Comparison of ENCODE assay signal across 12 mouse cellular contexts in genomic region chr1:89962092-89962491, GRCm38 (mm10). TPM values are rescaled to one million over a fixed set of nuclear protein-coding genes. Genes with fewer than 3 reads are reported as not detected.
DNase-seq lines count a peak whose midpoint lies in the region; ATAC-seq and TF ChIP-seq lines count a peak whose summit lies in the region.
"Had no signal": no experiment of that assay in that cellular context is flagged by ENCODE, and none has a peak within 500 bp of the region (broad histone marks: within the 10 kb centered on the region; RNA-seq: fewer than 3 reads in every experiment).

No protein-coding gene starts in this region.

- peak overlapping the region; percentile 32; the same call in 1 of the 2 replicates for H3K4me2 ChIP-seq in midbrain, embryonic 13.5 days (replicated peaks)
- H3K4me2 ChIP-seq: heart, embryonic 13.5 days had no signal

- no peaks in the 10 kb centered on the region for H3K9me3 ChIP-seq in hindbrain, embryonic 10.5 days
- H3K9me3 ChIP-seq in midbrain, embryonic 13.5 days = no peaks in the 10 kb centered on the region
- H3K9me3 ChIP-seq: heart, embryonic 13.5 days had no signal

- no peak overlapping the region; the same call in 1 of the 2 replicates for H3K9ac ChIP-seq in midbrain, embryonic 13.5 days (replicated peaks)
- H3K9ac ChIP-seq: heart, embryonic 13.5 days had no signal

- no peaks in the 10 kb centered on the region for H3K36me3 ChIP-seq in hindbrain, embryonic 10.5 days
- H3K36me3 ChIP-seq in midbrain, embryonic 13.5 days = no peaks in the 10 kb centered on the region
- H3K36me3 ChIP-seq in thymus, adult 2 months (ENCODE audit: control insufficient read depth, insufficient read depth, low read length) = no peaks in the 10 kb centered on the region
- H3K36me3 ChIP-seq: heart, embryonic 13.5 days had no signal

- peaks cover 38% of the 10 kb centered on the region for H3K4me1 ChIP-seq in hindbrain, embryonic 10.5 days (replicated peaks)
- H3K4me1 ChIP-seq in midbrain, embryonic 13.5 days (replicated peaks) = peaks cover 21% of the 10 kb centered on the region
- no peaks in the 10 kb centered on the region for H3K4me1 ChIP-seq in thymus, adult 2 months (replicated peaks; ENCODE audit: control insufficient read depth, insufficient read depth, low read length)

- no peak for TF ChIP-seq POLR2A in thymus, adult 2 months (IDR thresholded peaks at IDR 0.05; ENCODE audit: control insufficient read depth, extremely low read depth, insufficient read depth, low read length, poor library complexity)

- DNase-seq in ZHBTc4 (ENCODE audit: low read depth, low spot score) = peak; percentile 47
- peak; percentile 40 for DNase-seq in embryo, embryonic 10.5 days (ENCODE audit: low spot score)
- no peak for DNase-seq in hindbrain, embryonic 10.5 days (ENCODE audit: low spot score)
- no peak for DNase-seq in left cerebral cortex, adult 2 months (ENCODE audit: extremely low spot score in 1 of 2, low spot score in 2 of 2)
- DNase-seq in adrenal gland, postnatal 36 days = no peak
- DNase-seq in thymus, adult 2 months = no peak
- DNase-seq: cerebellum, adult 11 months; kidney, postnatal 14 days had no signal

- peak overlapping the region; percentile 34 for H3K4me3 ChIP-seq in hindbrain, embryonic 10.5 days
- H3K4me3 ChIP-seq in midbrain, embryonic 13.5 days (replicated peaks) = no peak overlapping the region
- H3K4me3 ChIP-seq in left cerebral cortex, adult 2 months = no peak overlapping the region
- H3K4me3 ChIP-seq in thymus, adult 2 months (ENCODE audit: control insufficient read depth, insufficient read depth, low read length) = no peak overlapping the region
- H3K4me3 ChIP-seq: heart, embryonic 13.5 days had no signal

- peak overlapping the region; percentile 17; the same call in 1 of the 2 replicates for H3K27ac ChIP-seq in hindbrain, embryonic 10.5 days
- H3K27ac ChIP-seq in midbrain, embryonic 13.5 days = no peak overlapping the region
- no peak overlapping the region for H3K27ac ChIP-seq in left cerebral cortex, adult 2 months
- no peak overlapping the region for H3K27ac ChIP-seq in thymus, adult 2 months (ENCODE audit: control insufficient read depth, insufficient read depth, low read length)
- H3K27ac ChIP-seq: heart, embryonic 13.5 days had no signal

- intact Hi-C loops in left cerebral cortex, adult 2 months (cut with DNase I) = no loop called here

- H3K27me3 ChIP-seq in hindbrain, embryonic 10.5 days (ENCODE audit: insufficient read depth, poor library complexity, severe bottlenecking) = peaks cover 74% of the 10 kb centered on the region
- peaks cover 62% of the 10 kb centered on the region for H3K27me3 ChIP-seq in midbrain, embryonic 13.5 days
- H3K27me3 ChIP-seq in thymus, adult 2 months (ENCODE audit: control insufficient read depth, insufficient read depth, low read length) = no peaks in the 10 kb centered on the region

- WGBS in hindbrain, embryonic 10.5 days = 10% methylated on average over 13 of the region's 13 CpGs
- 7% methylated on average over 13 of the region's 13 CpGs for WGBS in midbrain, embryonic 13.5 days
- WGBS in thymus, adult 2 months = 51% methylated on average over 13 of the region's 13 CpGs

- TF ChIP-seq CTCF in left cerebral cortex, adult 2 months (IDR thresholded peaks at IDR 0.05) = no peak
- TF ChIP-seq CTCF in thymus, adult 2 months (IDR thresholded peaks at IDR 0.05; ENCODE audit: borderline replicate concordance, control insufficient read depth, extremely low read depth, insufficient read depth, low read length, poor library complexity) = no peak

- peak; percentile 57 for ATAC-seq in midbrain, embryonic 13.5 days

RNA-seq across cellular contexts. Expression of gene Gbx2, which starts 31.1 kb away (rescaled TPM):
- 27.2 and 41.2 TPM in 2 replicates for polyA plus RNA-seq in hindbrain, embryonic 10.5 days (2016; fragmentation: Nextera tagmentation; extraction: Ambion mirVana)
- polyA plus RNA-seq in midbrain, embryonic 13.5 days (2015; fragmentation: Nextera tagmentation; extraction: Ambion mirVana) = 33.3 and 72.3 TPM in 2 replicates
- under 1 TPM; 0.25 to 0.56 TPM for total RNA-seq in left cerebral cortex, adult 2 months (2021)
- not detected for total RNA-seq in adrenal gland, postnatal 36 days (2021)
- 0.13 and 0.18 TPM in 2 replicates for polyA plus RNA-seq in thymus, adult 2 months (2012; rRNA removed)
- polyA plus RNA-seq: lung, embryonic 16.5 days had no signal

RNA-seq across cellular contexts. Expression of gene Asb18, which starts 52.4 kb away (rescaled TPM):
- 0.09 and 0.22 TPM in 2 replicates for polyA plus RNA-seq in hindbrain, embryonic 10.5 days (2016; fragmentation: Nextera tagmentation; extraction: Ambion mirVana)
- 0.34 and 0.37 TPM in 2 replicates for polyA plus RNA-seq in midbrain, embryonic 13.5 days (2015; fragmentation: Nextera tagmentation; extraction: Ambion mirVana)
- total RNA-seq in left cerebral cortex, adult 2 months (2021) = 1 to 10 TPM; 1.1 to 1.3 TPM
- not detected for total RNA-seq in adrenal gland, postnatal 36 days (2021)
- 0.17 and 2.2 TPM in 2 replicates for polyA plus RNA-seq in thymus, adult 2 months (2012; rRNA removed)
- total RNA-seq: ES-E14 had no signal

Comparison
In these comparisons a context has a peak if more than half of its experiments do, and no peak if none do; other contexts are left out.
1. DNase-seq: peak in ZHBTc4 (single experiment) and embryo, embryonic 10.5 days (single experiment); none in hindbrain, embryonic 10.5 days (single experiment), left cerebral cortex, adult 2 months (0 of 2), adrenal gland, postnatal 36 days (0 of 2) and thymus, adult 2 months (single experiment).
2. RNA of gene Gbx2, which starts 31.1 kb away (polyA plus RNA-seq): 27.2 to 41.2 TPM in hindbrain, embryonic 10.5 days and 33.3 to 72.3 TPM in midbrain, embryonic 13.5 days; 0.13 to 0.18 TPM in thymus, adult 2 months; every median in the first group is over 10 times any median in the second.